Mouse (Mus musculus) midbrain, embryonic 16.5 days (tissue): ENCODE measurements at regions not wholly inside any gene's neighbourhood (a gene's known extent, or its start where the extent isn't known, plus 50 kb on each side); places are given as distances from the start of the nearest gene placed in this dataset.

Source experiments
- ATAC-seq: fragments of 200-750 bp; cut with Nextera tagmentation; 2 replicates; pipeline ENCODE4 v1.8.0; 2017; ENCODE audit warnings: moderate TSS enrichment
- H3K27ac ChIP-seq: fragments of 300-500 bp; sonication (generic); 2 replicates; pipeline ENCODE4 v1.5.1; 2014; ENCODE audit warnings: mild to moderate bottlenecking, low read length, mixed read lengths
- H3K27me3 ChIP-seq: fragments of 300-500 bp; sonication (generic); 2 replicates; pipeline ENCODE4 v1.6.1; 2014; ENCODE audit warnings: low read depth, low read length, mixed read lengths; ENCODE audit not compliant: control insufficient read depth, insufficient read depth
- H3K36me3 ChIP-seq: fragments of 300-500 bp; sonication (generic); 2 replicates; pipeline ENCODE4 v1.6.1; 2014; ENCODE audit warnings: mild to moderate bottlenecking, low read length, moderate library complexity, mixed read lengths; ENCODE audit not compliant: control insufficient read depth, insufficient read depth
- H3K4me1 ChIP-seq: fragments of 300-500 bp; sonication (generic); 2 replicates; pipeline ENCODE4 v1.6.1; 2014; ENCODE audit warnings: mild to moderate bottlenecking, low read length, mixed read lengths; ENCODE audit not compliant: control insufficient read depth, insufficient read depth
- H3K4me2 ChIP-seq: fragments of 300-500 bp; sonication (generic); 2 replicates; pipeline ENCODE4 v1.6.1; 2014; ENCODE audit warnings: mild to moderate bottlenecking, low read length, mixed read lengths
- H3K4me3 ChIP-seq: fragments of 300-500 bp; sonication (generic); 2 replicates; pipeline ENCODE4 v1.5.1; 2014; ENCODE audit warnings: low read depth, mild to moderate bottlenecking, low read length, moderate library complexity, mixed read lengths
- H3K9ac ChIP-seq: fragments of 300-500 bp; sonication (generic); 2 replicates; pipeline ENCODE4 v1.6.1; 2014; ENCODE audit warnings: low read depth, low read length, mixed read lengths
- H3K9me3 ChIP-seq: fragments of 300-500 bp; sonication (generic); replicated peaks from 2 replicates; pipeline ENCODE4 v1.6.1; 2014; ENCODE audit warnings: mild to moderate bottlenecking, low read length, mixed read lengths; ENCODE audit not compliant: control insufficient read depth, poor library complexity, severe bottlenecking
- WGBS: fragments of 180-500 bp; shearing (Covaris S2); extraction: QIAGEN DNeasy Blood & Tissue Kit; methylation state at CpG from one replicate; pipeline ENCODE4 v1.1.7; 2014; 5-methylcytosine and 5-hydroxymethylcytosine counted together

DNA sequence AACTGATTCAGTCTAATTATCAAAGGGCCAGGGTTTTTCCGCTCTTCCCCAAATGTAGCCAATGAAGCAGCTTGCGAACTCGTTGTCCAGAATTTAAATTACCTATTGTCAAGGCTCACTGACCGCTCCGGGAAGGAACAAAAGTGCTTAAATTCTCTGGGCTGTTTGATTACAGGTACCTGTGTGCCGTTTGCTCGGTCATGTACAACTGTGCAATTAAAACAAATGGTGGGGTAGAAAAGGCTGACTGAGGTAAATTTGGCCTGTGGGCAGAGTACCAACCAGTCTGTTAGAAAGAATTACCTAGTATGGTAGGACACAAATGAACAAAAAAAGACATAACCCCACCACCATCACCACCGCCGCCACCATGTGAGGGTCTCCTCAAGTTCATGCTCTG, 66.0 kb upstream of the Clint1 start:
- Histone ChIP-seq H3K36me3 (no peaks in the 10 kb centered on the region), H3K27me3 (no peaks in the 10 kb centered on the region), H3K4me3 (no peak overlapping the region), H3K4me1 (no peaks in the 10 kb centered on the region), H3K9me3 (no peaks in the 10 kb centered on the region), H3K27ac (no peak overlapping the region), H3K9ac (no peak overlapping the region), H3K4me2 (no peak overlapping the region)
- ATAC-seq: no peak
- WGBS: 74% methylated on average over 9 of the region's 9 CpGs

DNA sequence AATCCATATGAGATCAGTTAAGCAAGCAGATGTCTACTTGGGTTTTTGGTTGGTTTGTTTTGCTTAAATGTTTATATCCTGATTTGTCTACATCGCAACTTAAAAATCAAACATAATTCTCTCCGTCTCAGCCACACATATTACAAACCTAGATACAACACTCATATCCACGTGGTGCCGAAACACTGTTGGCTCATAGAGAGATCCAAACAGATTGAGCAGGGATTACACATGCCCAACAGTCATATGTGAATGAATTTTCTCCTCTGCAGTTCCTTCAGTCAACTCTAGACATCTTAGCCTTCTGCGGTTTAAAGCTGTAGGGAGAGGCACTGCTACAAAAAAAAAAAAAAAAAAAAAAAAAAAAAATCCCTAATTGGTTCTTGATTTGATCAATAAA, 64.4 kb upstream of the Clint1 start:
- ATAC-seq: no peak
- WGBS: 97% methylated on average over 5 of the region's 5 CpGs

DNA sequence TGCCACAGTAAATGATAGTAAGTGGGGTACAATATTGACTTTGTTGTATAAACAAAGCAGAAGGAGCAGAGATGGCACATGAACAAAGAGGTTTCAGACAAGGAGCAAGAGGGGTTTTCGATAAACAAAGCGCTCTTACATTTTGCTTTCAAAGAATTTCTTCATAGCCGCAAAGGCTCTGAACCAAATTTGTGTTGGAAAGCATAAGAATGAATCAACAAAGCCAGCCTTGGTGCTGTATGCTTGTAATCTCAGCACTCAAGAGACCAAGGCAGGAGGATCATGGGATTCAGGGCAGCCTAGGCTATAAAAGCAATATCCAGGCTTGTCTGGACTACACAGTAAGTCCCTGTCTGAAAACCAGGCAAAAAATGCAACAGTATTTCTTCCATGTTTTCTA, 62.0 kb upstream of the Clint1 start:
- no peak for ATAC-seq
- no peak overlapping the region for H3K4me2 ChIP-seq
- 72% methylated on average over 3 of the region's 3 CpGs for WGBS

More for the DNA sequence above, 64.4 kb upstream of the Clint1 start:
- no peaks in the 10 kb centered on the region for H3K9me3 ChIP-seq
- no peak overlapping the region for H3K4me3 ChIP-seq
- H3K4me1 ChIP-seq: no peaks in the 10 kb centered on the region
- H3K36me3 ChIP-seq: no peaks in the 10 kb centered on the region
- H3K27ac ChIP-seq: no peak overlapping the region
- no peak overlapping the region for H3K9ac ChIP-seq
- H3K27me3 ChIP-seq: no peaks in the 10 kb centered on the region
- no peak overlapping the region for H3K4me2 ChIP-seq

DNA sequence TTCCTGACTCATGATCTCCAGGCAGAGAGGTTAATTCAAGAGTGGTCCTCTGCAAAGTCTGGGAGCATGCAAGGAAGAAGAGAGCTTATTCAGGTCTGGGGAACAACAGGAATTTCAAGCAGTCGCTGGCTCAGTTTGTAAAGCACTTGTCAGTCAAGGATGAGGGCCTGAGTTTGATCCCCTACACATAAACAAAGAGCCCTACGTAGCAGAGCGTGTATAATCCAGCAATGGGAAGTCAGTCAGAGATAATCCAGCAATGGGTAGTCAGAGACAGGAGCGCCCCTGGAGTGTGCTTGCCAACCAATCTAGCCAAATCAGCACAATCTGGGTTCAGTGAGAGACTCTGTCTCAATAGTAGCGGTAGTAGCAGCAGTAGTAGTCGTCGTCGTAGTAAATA, 61.3 kb upstream of the Clint1 start:
- H3K9ac ChIP-seq: no peak overlapping the region
- H3K4me3 ChIP-seq: no peak overlapping the region
- H3K4me1 ChIP-seq: no peaks in the 10 kb centered on the region; the same call in 1 of the 2 replicates
- 34% methylated on average over 8 of the region's 8 CpGs for WGBS
- H3K4me2 ChIP-seq: no peak overlapping the region
- H3K36me3 ChIP-seq: no peaks in the 10 kb centered on the region
- H3K9me3 ChIP-seq: no peaks in the 10 kb centered on the region
- no peaks in the 10 kb centered on the region for H3K27me3 ChIP-seq
- ATAC-seq: no peak
- H3K27ac ChIP-seq: no peak overlapping the region

More for the DNA sequence above, 62.0 kb upstream of the Clint1 start:
- Histone ChIP-seq H3K4me3 (no peak overlapping the region), H3K36me3 (no peaks in the 10 kb centered on the region), H3K27me3 (no peaks in the 10 kb centered on the region), H3K27ac (no peak overlapping the region), H3K4me1 (no peaks in the 10 kb centered on the region), H3K9ac (no peak overlapping the region), H3K9me3 (no peaks in the 10 kb centered on the region)

- ATAC-seq: no peak
- 95% methylated on average over 2 of the region's 2 CpGs for WGBS
- H3K27me3 ChIP-seq: no peaks in the 10 kb centered on the region
Measured at GRCm38 (mm10) chr11:45791696-45792095, 60.2 kb upstream of the Clint1 start.

GRCm38 (mm10) chr11:45794361-45794981, 57.4 kb upstream of the Clint1 start:
- 78% methylated on average over 5 of the region's 5 CpGs for WGBS
- no peak for ATAC-seq
- H3K4me1 ChIP-seq: peaks cover 2% of the 10 kb centered on the region
- no peak overlapping the region for H3K4me3 ChIP-seq
- no peaks in the 10 kb centered on the region for H3K27me3 ChIP-seq
- H3K36me3 ChIP-seq: no peaks in the 10 kb centered on the region
- no peak overlapping the region for H3K9ac ChIP-seq
- no peaks in the 10 kb centered on the region for H3K9me3 ChIP-seq
- no peak overlapping the region for H3K4me2 ChIP-seq
- H3K27ac ChIP-seq: no peak overlapping the region

More at GRCm38 (mm10) chr11:45791696-45792095, 60.2 kb upstream of the Clint1 start:
- H3K4me3 ChIP-seq: no peak overlapping the region
- no peak overlapping the region for H3K4me2 ChIP-seq
- H3K9ac ChIP-seq: no peak overlapping the region
- H3K9me3 ChIP-seq: no peaks in the 10 kb centered on the region
- no peaks in the 10 kb centered on the region; the same call in 1 of the 2 replicates for H3K4me1 ChIP-seq
- no peaks in the 10 kb centered on the region for H3K36me3 ChIP-seq
- no peak overlapping the region for H3K27ac ChIP-seq

DNA sequence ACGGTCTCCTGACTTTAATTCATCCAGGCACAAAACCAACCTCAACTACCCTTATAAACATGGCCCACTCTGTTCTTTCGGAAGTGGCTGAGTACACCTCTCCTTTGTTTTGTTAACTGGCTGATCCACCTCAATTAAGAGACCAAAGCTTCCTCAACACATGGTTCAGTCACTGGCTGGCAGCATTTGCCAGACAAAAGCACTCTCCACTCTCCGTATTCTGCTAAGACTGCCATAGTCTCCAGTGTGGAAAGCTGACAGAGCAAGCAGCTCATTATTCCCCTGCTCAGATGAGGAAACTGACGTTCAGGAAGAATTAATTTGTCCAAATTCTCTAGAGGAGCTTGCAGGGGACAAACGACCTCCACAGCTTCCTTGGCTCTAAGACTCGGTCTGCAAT, 56.5 kb upstream of the Clint1 start:
- H3K36me3 ChIP-seq: no peaks in the 10 kb centered on the region
- no peaks in the 10 kb centered on the region for H3K27me3 ChIP-seq
- ATAC-seq: no peak
- no peak overlapping the region for H3K4me3 ChIP-seq
- H3K9ac ChIP-seq: no peak overlapping the region
- H3K27ac ChIP-seq: no peak overlapping the region
- 33% methylated on average over 6 of the region's 6 CpGs for WGBS
- H3K4me1 ChIP-seq: peaks cover 2% of the 10 kb centered on the region
- H3K9me3 ChIP-seq: no peaks in the 10 kb centered on the region
- H3K4me2 ChIP-seq: no peak overlapping the region

- Histone ChIP-seq H3K36me3 (no peaks in the 10 kb centered on the region), H3K4me2 (no peak overlapping the region), H3K27ac (no peak overlapping the region), H3K9ac (no peak overlapping the region), H3K4me3 (no peak overlapping the region), H3K4me1 (peaks cover 2% of the 10 kb centered on the region), H3K27me3 (no peaks in the 10 kb centered on the region), H3K9me3 (no peaks in the 10 kb centered on the region)
- no peak for ATAC-seq
- 11% methylated on average over 3 of the region's 3 CpGs for WGBS
Measured at GRCm38 (mm10) chr11:45795731-45796130, 56.1 kb upstream of the Clint1 start.

- Histone ChIP-seq H3K4me2 (no peak overlapping the region), H3K4me3 (no peak overlapping the region), H3K36me3 (no peaks in the 10 kb centered on the region), H3K9me3 (no peaks in the 10 kb centered on the region), H3K27me3 (no peaks in the 10 kb centered on the region), H3K27ac (no peak overlapping the region), H3K9ac (no peak overlapping the region), H3K4me1 (peaks cover 2% of the 10 kb centered on the region)
- ATAC-seq: no peak
- 26% methylated on average over 9 of the region's 9 CpGs for WGBS
Measured at GRCm38 (mm10) chr11:45799732-45800386, 52.0 kb upstream of the Clint1 start.
